Mouse (Mus musculus) leukemia stem cell, adult 10-12 weeks (primary cell): Measurements from ENCODE around the gene Gldc. TPM values are rescaled to one million over a fixed set of nuclear protein-coding genes. Genes with fewer than 3 reads are reported as not detected.

Experiments
- polyA plus RNA-seq: library from polyadenylated mRNA; stranded (reverse); fragments of >175 nt; gene quantifications from 2 replicates; pipeline ENCODE4 v1.2.3, GENCODE M21; 2012; ENCODE audit warnings: low replicate concordance

Gldc gene
- not detected in 2 replicates for polyA plus RNA-seq

GRCm38 (mm10) chr19:30174919-30175571 is at the start of gene Gldc:
Gene Gldc (minus strand): TSS chr19:30175429.

Other genes starting within 250 kb of the Gldc start
- not detected in 2 replicates for gene Trpd52l3, start 171.6 kb downstream of the Gldc start, polyA plus RNA-seq
- gene Uhrf2, start 144.9 kb downstream of the Gldc start, polyA plus RNA-seq = 11.6 and 28.2 TPM in 2 replicates
- gene Mbl2, start 57.5 kb upstream of the Gldc start, polyA plus RNA-seq = not detected in 2 replicates